Mouse (Mus musculus) erythroblast, adult 5-6 weeks (primary cell): ENCODE results near the gene Creb3l1. TPM values are rescaled to one million over a fixed set of nuclear protein-coding genes. Genes with fewer than 3 reads are reported as not detected.

ENCODE experiments used
- ATAC-seq: replicated peaks from 2 replicates; pipeline ENCODE4 v1.8.0; 2016; ENCODE audit warnings: moderate number of reproducible peaks, mild to moderate bottlenecking, moderate TSS enrichment, inconsistent platforms; ENCODE audit not compliant: poor library complexity, low FRiP score, severe bottlenecking
- total RNA-seq, 2 experiments: library from RNA; stranded (forward) in 1 of 2; stranded (reverse) in 1 of 2; fragments of 150-400 nt in 1 of 2; fragments of 200-764, 138-1000 nt in 1 of 2; gene quantifications; 2 replicates each; pipeline versions ENCODE4 v1.2.3 to v1.2.4; 2015 to 2017; ENCODE audit warnings: low replicate concordance in 2 of 2

Creb3l1 gene
- 0.38 and 1.7 TPM in 2 replicates for total RNA-seq (2015; ENCODE audit: low replicate concordance)
- total RNA-seq (2017; ENCODE audit: low replicate concordance): 0.68 TPM in 1 of 2 replicates, not detected in the other

- ATAC-seq: no peak
Observed at GRCm38 (mm10) chr2:92024274-92024672, at the start of gene Creb3l1. Gene Creb3l1, minus strand, starts transcription at chr2:92024502.

- ATAC-seq: no peak
Observed at GRCm38 (mm10) chr2:92071143-92071542, 46.8 kb upstream of the Creb3l1 start.

GRCm38 (mm10) chr2:92069630-92070029 is 45.3 kb upstream of the Creb3l1 start:
- ATAC-seq: no peak

- no peak for ATAC-seq
Observed at GRCm38 (mm10) chr2:92067600-92067999, 43.3 kb upstream of the Creb3l1 start.

- ATAC-seq: no peak
Observed at GRCm38 (mm10) chr2:92066899-92067298, 42.6 kb upstream of the Creb3l1 start.

- ATAC-seq: no peak
Observed at GRCm38 (mm10) chr2:92065938-92066337, 41.6 kb upstream of the Creb3l1 start.

- no peak for ATAC-seq
Observed at GRCm38 (mm10) chr2:92065269-92065888, 41.1 kb upstream of the Creb3l1 start.

- no peak for ATAC-seq
Observed at GRCm38 (mm10) chr2:92063106-92063505, 38.8 kb upstream of the Creb3l1 start.

GRCm38 (mm10) chr2:92061337-92061736 is 37.0 kb upstream of the Creb3l1 start:
- ATAC-seq: no peak

GRCm38 (mm10) chr2:92060291-92060690 is 36.0 kb upstream of the Creb3l1 start:
- ATAC-seq: no peak

GRCm38 (mm10) chr2:92059481-92060220 is 35.3 kb upstream of the Creb3l1 start:
- no peak for ATAC-seq

GRCm38 (mm10) chr2:92058936-92059335 is 34.6 kb upstream of the Creb3l1 start:
- ATAC-seq: no peak

- ATAC-seq: peak; percentile 78
Observed at GRCm38 (mm10) chr2:92058469-92058868, 34.2 kb upstream of the Creb3l1 start.

- no peak for ATAC-seq
Observed at GRCm38 (mm10) chr2:92056760-92057159, 32.5 kb upstream of the Creb3l1 start.

- no peak for ATAC-seq
Observed at GRCm38 (mm10) chr2:92055831-92056236, 31.5 kb upstream of the Creb3l1 start.

- no peak for ATAC-seq
Observed at GRCm38 (mm10) chr2:92055101-92055813, 31.0 kb upstream of the Creb3l1 start.

- ATAC-seq: no peak
Observed at GRCm38 (mm10) chr2:92052754-92053153, 28.5 kb upstream of the Creb3l1 start.

- no peak for ATAC-seq
Observed at GRCm38 (mm10) chr2:92052188-92052587, 27.9 kb upstream of the Creb3l1 start.

- no peak for ATAC-seq
Observed at GRCm38 (mm10) chr2:92048034-92048690, 23.9 kb upstream of the Creb3l1 start.

GRCm38 (mm10) chr2:92047601-92048000 is 23.3 kb upstream of the Creb3l1 start:
- ATAC-seq: no peak
